Mouse (Mus musculus) heart, adult 2 months (tissue): ENCODE results near the gene Fndc1. TPM values are rescaled to one million over a fixed set of nuclear protein-coding genes. Genes with fewer than 3 reads are reported as not detected.

ENCODE experiments used
- DNase-seq, 2 experiments: peaks; one replicate each; pipeline ENCODE4 v3.0.0; 2021
- H3K27ac ChIP-seq: fragments of 200-600 bp; 2 replicates; pipeline ENCODE4 v1.8.1; 2022
- H3K27me3 ChIP-seq: fragments of 200-500 bp; 2 replicates; pipeline ENCODE4 v1.6.1; 2012; ENCODE audit warnings: mild to moderate bottlenecking, low read length, inconsistent platforms, mixed read lengths; ENCODE audit not compliant: control insufficient read depth, insufficient read depth
- H3K36me3 ChIP-seq: fragments of 200-500 bp; 2 replicates; pipeline ENCODE4 v1.6.1; 2012; ENCODE audit warnings: low read length, inconsistent platforms; ENCODE audit not compliant: control insufficient read depth, insufficient read depth
- H3K4me1 ChIP-seq: fragments of 200-500 bp; 2 replicates; pipeline ENCODE4 v1.6.1; 2011; ENCODE audit warnings: low read length; ENCODE audit not compliant: control insufficient read depth, insufficient read depth
- H3K4me3 ChIP-seq: fragments of 200-600 bp; 2 replicates; pipeline ENCODE4 v1.8.1; 2022
- H3K79me2 ChIP-seq: fragments of 200-500 bp; replicated peaks from 2 replicates; pipeline ENCODE4 v1.6.1; 2012; ENCODE audit warnings: mild to moderate bottlenecking, inconsistent platforms, low read length, moderate library complexity, mixed read lengths; ENCODE audit not compliant: control insufficient read depth, insufficient read depth
- H3K9ac ChIP-seq: fragments of 200-500 bp; 2 replicates; pipeline ENCODE4 v1.6.1; 2012; ENCODE audit warnings: low read depth, mild to moderate bottlenecking, control low read depth, inconsistent platforms, low read length, mixed read lengths
- CTCF ChIP-seq: fragments of 200-600 bp; IDR thresholded peaks from 2 replicates; pipeline ENCODE4 v1.8.1; 2022; ENCODE audit warnings: antibody characterized with exemption, mild to moderate bottlenecking, moderate library complexity
- EP300 ChIP-seq: fragments of 200-500 bp; IDR thresholded peaks from 2 replicates; pipeline ENCODE4 v1.6.1; 2011; ENCODE audit warnings: low read depth, low read length, control low read depth; ENCODE audit not compliant: insufficient read depth
- POLR2A ChIP-seq: fragments of 200-500 bp; IDR thresholded peaks from 2 replicates; pipeline ENCODE4 v1.6.1; 2011; ENCODE audit warnings: mild to moderate bottlenecking, low read depth, low read length, control low read depth; ENCODE audit not compliant: insufficient read depth
- WGBS: fragments of 180-500 bp; shearing (Covaris S2); methylation state at CpG from one replicate; pipeline ENCODE4 v1.1.7; 2018; 5-methylcytosine and 5-hydroxymethylcytosine counted together
- intact Hi-C: fragments of 180-260 bp; cut with DNase I; formaldehyde crosslinking; loops from one replicate; pipeline ENCODE4 v1.15.1; 2025
- microRNA-seq, 2 experiments: library from miRNA; unstranded; fragments of <30 nt; microRNA quantifications; one replicate each; pipeline ENCODE4 v1.2.0; 2021
- polyA plus RNA-seq: library from polyadenylated mRNA; depleted of rRNA; stranded (reverse); fragments of >200 nt; gene quantifications from 2 replicates; pipeline ENCODE4 v1.2.3, GENCODE M21; 2012; rRNA removed
- total RNA-seq, 2 experiments: library from RNA; stranded (reverse); gene quantifications; 2 replicates each; pipeline ENCODE4 v1.2.3; 2021

Fndc1 gene
- total and polyA plus RNA-seq, 3 experiments = 8.5 to 15.4 (median 11.5) TPM

GRCm38 (mm10) chr17:7707073-7707472 lies 120.0 kb downstream of the Fndc1 start:
- WGBS = 43% methylated on average over 4 of the region's 4 CpGs
- no peak overlapping the region for H3K4me3 ChIP-seq
- TF ChIP-seq EP300 = no peak
- no peak for TF ChIP-seq CTCF
- TF ChIP-seq POLR2A = no peak
- H3K27me3 ChIP-seq = no peaks in the 10 kb centered on the region
- no peaks in the 10 kb centered on the region for H3K36me3 ChIP-seq
- H3K4me1 ChIP-seq = no peaks in the 10 kb centered on the region; the same call in 1 of the 2 replicates
- no peak for DNase-seq
- intact Hi-C loops = no loop called here
- H3K27ac ChIP-seq = no peak overlapping the region
- no peaks in the 10 kb centered on the region for H3K79me2 ChIP-seq
- H3K9ac ChIP-seq = no peak overlapping the region

GRCm38 (mm10) chr17:7690271-7690670 lies 136.8 kb downstream of the Fndc1 start:
- Histone ChIP-seq H3K27me3 (no peaks in the 10 kb centered on the region), H3K4me1 (no peaks in the 10 kb centered on the region), H3K27ac (no peak overlapping the region), H3K36me3 (no peaks in the 10 kb centered on the region), H3K9ac (no peak overlapping the region), H3K4me3 (no peak overlapping the region), H3K79me2 (no peaks in the 10 kb centered on the region)
- DNase-seq = no peak
- intact Hi-C loops = no loop called here
- WGBS = 56% methylated on average over 4 of the region's 4 CpGs
- no peak for TF ChIP-seq CTCF
- no peak for TF ChIP-seq POLR2A
- no peak for TF ChIP-seq EP300

Small RNA genes lying within 50 kb of the gene (microRNA-seq; reads per million reads assigned to microRNA genes)
- gene Gm25872 = 0 reads per million in 2 experiments

Other genes with a start within 250 kb of the Fndc1 start
- gene Tagap, start 98.7 kb upstream of the Fndc1 start, total RNA-seq = 1 to 10 TPM; 2.9 to 3.0 TPM
- gene Tagap, start 98.7 kb upstream of the Fndc1 start, polyA plus RNA-seq = 0.94 and 1.3 TPM in 2 replicates
- 10 to 100 TPM; 26.6 to 38.7 TPM for gene Rsph3a, start 118.3 kb upstream of the Fndc1 start, total RNA-seq
- gene Rsph3a, start 118.3 kb upstream of the Fndc1 start, polyA plus RNA-seq = 33.5 and 58.5 TPM in 2 replicates